Mouse (Mus musculus) C2C12 (cell line): ENCODE results near the gene Lrrc42.

Source experiments
- CEBPB ChIP-seq: IDR thresholded peaks from one replicate; pipeline ENCODE4 v1.6.1; 2011; ENCODE audit warnings: low read depth, mild to moderate bottlenecking, control low read depth, moderate library complexity
- CTCF ChIP-seq: IDR thresholded peaks from one replicate; pipeline ENCODE4 v1.5.1; 2011; ENCODE audit not compliant: control insufficient read depth, insufficient read depth, insufficient read length
- MAX ChIP-seq: IDR thresholded peaks from one replicate; pipeline ENCODE4 v1.6.1; 2011; ENCODE audit warnings: mild to moderate bottlenecking, control low read depth

DNA sequence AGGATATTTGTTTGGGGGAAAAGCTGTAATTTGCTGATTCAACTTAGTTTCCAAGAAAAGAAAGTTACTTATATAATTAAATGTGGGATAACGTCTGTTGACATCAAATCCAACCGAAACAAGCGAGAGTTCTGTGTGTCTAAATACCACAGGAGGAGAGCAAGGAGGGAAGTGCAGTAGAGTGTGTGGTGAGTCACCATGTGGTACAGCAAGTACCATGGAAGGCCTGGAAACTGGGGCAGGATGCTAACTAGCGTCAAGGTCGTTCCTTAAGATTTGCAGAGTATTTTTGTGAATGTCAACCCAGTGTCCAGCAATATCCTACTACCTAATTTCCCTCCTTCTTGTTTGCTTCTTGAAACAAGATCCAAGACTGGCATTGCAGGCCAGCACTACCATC lies 55.3 kb downstream of the Lrrc42 start:
- TF ChIP-seq CTCF (no peak), CEBPB (no peak), MAX (no peak)
